Mouse (Mus musculus) CH12.LX (cell line): Measurements from ENCODE around the gene Eif3j1.

Experiments used
- CTCF ChIP-seq, 2 experiments: IDR thresholded peaks in 1 of 2; conservative IDR thresholded peaks in 1 of 2; 2 replicates each; pipeline ENCODE4 v1.5.1; 2011 to 2012; ENCODE audit warnings: low read depth in 2 of 2, low read length in 2 of 2, improper control_type of control experiment in 1 of 2, inconsistent platforms in 1 of 2, mild to moderate bottlenecking in 1 of 2, moderate library complexity in 1 of 2
- HCFC1 ChIP-seq: IDR thresholded peaks from 2 replicates; pipeline ENCODE4 v1.6.1; 2012; ENCODE audit warnings: low read depth, mild to moderate bottlenecking, inconsistent platforms, low read length, improper control_type of control experiment
- MEF2A ChIP-seq: IDR thresholded peaks from 2 replicates; pipeline ENCODE4 v1.6.1; 2014; ENCODE audit warnings: low read depth, mild to moderate bottlenecking, inconsistent platforms, low read length, improper control_type of control experiment, borderline replicate concordance
- MYC ChIP-seq: IDR thresholded peaks from 2 replicates; pipeline ENCODE4 v1.6.1; 2011; ENCODE audit warnings: low read depth, mild to moderate bottlenecking, improper control_type of control experiment, low read length
- POLR2A ChIP-seq: IDR thresholded peaks from 2 replicates; pipeline ENCODE4 v1.6.1; 2011; ENCODE audit warnings: low read depth, mild to moderate bottlenecking, improper control_type of control experiment, low read length
- POLR2AphosphoS2 ChIP-seq: IDR thresholded peaks from 2 replicates; pipeline ENCODE4 v1.6.1; 2011; ENCODE audit warnings: low read depth, low read length, improper control_type of control experiment
- RCOR1 ChIP-seq: conservative IDR thresholded peaks from 2 replicates; pipeline ENCODE4 v1.6.1; 2012; ENCODE audit warnings: low read depth, mild to moderate bottlenecking, inconsistent platforms, low read length, improper control_type of control experiment
- TBP ChIP-seq: conservative IDR thresholded peaks from 2 replicates; pipeline ENCODE4 v1.6.1; 2011; ENCODE audit warnings: low read depth, low read length, improper control_type of control experiment
- USF2 ChIP-seq: conservative IDR thresholded peaks from 2 replicates; pipeline ENCODE4 v1.6.1; 2011; ENCODE audit warnings: low read depth, low read length, improper control_type of control experiment
- ZKSCAN1 ChIP-seq: IDR thresholded peaks from 2 replicates; pipeline ENCODE4 v1.6.1; 2012; ENCODE audit warnings: low read depth, inconsistent platforms, low read length, improper control_type of control experiment, borderline replicate concordance

- TF ChIP-seq RCOR1, result no peak
- no peak for TF ChIP-seq MEF2A
- no peak for TF ChIP-seq POLR2A
- TF ChIP-seq CTCF (conservative IDR thresholded peaks at IDR 0.05 in 1 of 2, IDR thresholded peaks at IDR 0.05 in 1 of 2; ENCODE audit: low read depth in 2 of 2, low read length in 2 of 2), result no peak
- TF ChIP-seq HCFC1, result no peak
- TF ChIP-seq ZKSCAN1, result no peak
- no peak for TF ChIP-seq MYC
- no peak for TF ChIP-seq TBP
- TF ChIP-seq USF2, result no peak
- TF ChIP-seq POLR2AphosphoS2, result no peak
Observed at GRCm38 (mm10) chr2:122031970-122032369, 3.6 kb downstream of the Eif3j1 start.
